Mouse (Mus musculus) erythroblast, adult 5-6 weeks (primary cell): ENCODE results near the gene Wdfy3. TPM values are rescaled to one million over a fixed set of nuclear protein-coding genes. Genes with fewer than 3 reads are reported as not detected.
"Not testable (repeated sequence)": the region's sequence is repeated elsewhere in the genome, so short reads cannot be mapped to it uniquely, and the experiment has no call there.

Experiments
- ATAC-seq: replicated peaks from 2 replicates; pipeline ENCODE4 v1.8.0; 2016; ENCODE audit warnings: moderate number of reproducible peaks, mild to moderate bottlenecking, moderate TSS enrichment, inconsistent platforms; ENCODE audit not compliant: poor library complexity, low FRiP score, severe bottlenecking
- total RNA-seq, 2 experiments: library from RNA; stranded (forward) in 1 of 2; stranded (reverse) in 1 of 2; fragments of 150-400 nt in 1 of 2; fragments of 200-764, 138-1000 nt in 1 of 2; gene quantifications; 2 replicates each; pipeline versions ENCODE4 v1.2.3 to v1.2.4; 2015 to 2017; ENCODE audit warnings: low replicate concordance in 2 of 2

Gene Wdfy3
- total RNA-seq, 2 experiments from 2014 or later = 5.4 to 7.4 TPM

DNA sequence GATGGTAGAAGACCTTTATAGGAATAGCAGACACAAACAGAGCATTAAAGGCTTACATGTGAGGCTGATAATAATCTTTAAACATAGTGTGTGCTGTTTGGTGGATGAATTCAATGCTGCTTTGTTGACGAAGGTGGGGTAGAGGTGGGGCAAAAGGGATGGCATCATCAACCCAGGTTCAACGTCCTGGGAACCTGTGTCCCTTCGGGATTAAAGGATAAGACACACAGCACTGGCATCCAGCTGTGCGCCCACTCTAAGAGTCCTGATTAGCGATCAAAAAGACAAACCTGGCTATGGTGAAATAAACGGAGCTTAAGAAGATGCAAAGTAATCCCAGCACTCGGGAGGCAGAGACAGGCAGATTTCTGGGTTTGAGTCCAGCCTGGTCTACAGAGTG lies 61.0 kb downstream of the Wdfy3 start:
- ATAC-seq = no peak

DNA sequence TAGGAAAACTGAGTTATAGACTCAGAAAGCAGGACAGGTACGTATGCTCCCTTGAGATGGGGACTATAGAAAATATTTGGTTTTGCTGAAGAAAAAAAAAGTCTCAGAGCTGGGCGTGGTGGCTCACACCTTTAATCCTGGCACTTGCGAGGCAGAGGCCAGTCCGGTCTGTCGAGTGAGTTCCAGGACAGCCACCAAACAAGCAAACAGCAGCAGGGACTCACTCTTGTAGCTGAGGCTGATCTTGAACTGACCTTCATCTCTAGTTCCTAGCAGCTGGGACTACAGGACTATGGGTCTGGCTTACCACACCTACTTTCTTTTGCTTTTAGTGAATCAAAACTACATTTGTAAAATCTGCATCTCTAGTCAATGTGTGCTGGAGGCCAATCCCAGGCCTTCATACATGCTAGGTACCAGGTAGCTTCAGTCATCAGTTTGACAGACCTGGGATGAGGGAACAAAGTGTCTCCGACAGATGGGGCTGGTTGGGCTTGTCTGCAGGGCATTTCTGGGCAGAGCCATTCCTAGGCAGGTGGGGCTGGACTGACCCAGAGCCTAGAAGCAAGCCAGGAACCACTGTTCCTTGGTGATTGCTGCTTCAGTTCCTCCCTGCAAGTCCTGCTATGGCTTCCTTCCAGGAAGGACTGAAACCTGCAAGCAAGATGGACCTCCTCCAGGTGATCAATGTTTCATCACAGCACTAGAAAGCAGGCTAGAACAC lies 63.3 kb downstream of the Wdfy3 start:
- no peak for ATAC-seq

DNA sequence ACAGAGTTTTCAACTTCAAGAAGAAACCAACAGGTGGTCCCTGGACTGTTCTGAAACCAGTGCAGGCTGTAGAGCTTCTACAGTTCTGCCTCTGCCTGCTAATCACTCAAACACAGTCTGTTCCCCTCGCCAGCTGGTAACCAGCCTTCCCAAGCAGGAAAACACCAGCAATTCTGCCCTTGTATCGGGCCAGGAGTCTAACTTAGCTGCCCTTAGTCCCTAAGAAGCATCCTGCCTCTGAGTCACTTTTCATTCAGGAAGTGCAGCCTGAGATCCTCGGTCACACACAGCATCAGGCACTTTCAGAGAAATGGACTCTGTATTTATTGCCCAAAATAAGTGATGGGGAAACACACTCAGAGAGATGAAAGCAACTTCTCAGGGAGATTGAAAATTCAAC lies 66.3 kb downstream of the Wdfy3 start:
- no peak for ATAC-seq

DNA sequence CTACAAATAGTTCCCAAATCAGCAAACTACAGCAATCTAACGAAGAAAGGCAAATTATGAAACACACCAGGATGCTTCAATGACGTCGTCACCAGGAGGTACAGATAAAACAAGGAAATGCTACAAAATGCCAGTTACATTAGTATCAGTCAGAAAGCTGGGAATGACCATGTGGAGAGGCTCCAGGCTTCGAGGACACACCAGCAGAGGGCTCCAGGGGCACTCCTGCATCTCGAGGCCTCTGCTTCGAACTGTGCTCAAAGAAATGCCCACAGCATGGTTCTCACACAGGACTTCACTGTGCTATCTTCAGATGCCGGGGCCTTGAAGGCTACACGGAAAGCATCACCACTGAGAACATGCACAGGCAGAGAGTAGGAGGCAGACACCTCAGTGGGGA lies 68.7 kb downstream of the Wdfy3 start:
- no peak for ATAC-seq

DNA sequence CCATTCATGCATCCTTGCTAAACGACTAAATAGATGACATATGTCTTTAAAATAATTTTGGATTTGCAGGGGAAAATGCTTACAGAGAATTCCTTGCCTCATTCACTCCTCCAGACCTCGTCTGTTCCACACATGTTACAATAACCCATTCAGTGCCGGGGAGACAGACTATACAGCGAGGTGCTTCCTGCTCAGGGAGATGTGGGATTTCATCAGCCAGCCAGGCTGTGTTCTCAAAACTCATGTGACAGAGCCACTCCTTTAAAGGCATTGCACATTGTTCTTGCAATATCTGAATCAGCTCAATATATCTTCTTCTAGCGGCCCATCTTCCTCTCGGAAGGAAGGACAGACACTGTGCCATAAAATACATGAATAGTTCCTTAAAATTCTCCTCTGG lies 70.8 kb downstream of the Wdfy3 start:
- no peak for ATAC-seq

DNA sequence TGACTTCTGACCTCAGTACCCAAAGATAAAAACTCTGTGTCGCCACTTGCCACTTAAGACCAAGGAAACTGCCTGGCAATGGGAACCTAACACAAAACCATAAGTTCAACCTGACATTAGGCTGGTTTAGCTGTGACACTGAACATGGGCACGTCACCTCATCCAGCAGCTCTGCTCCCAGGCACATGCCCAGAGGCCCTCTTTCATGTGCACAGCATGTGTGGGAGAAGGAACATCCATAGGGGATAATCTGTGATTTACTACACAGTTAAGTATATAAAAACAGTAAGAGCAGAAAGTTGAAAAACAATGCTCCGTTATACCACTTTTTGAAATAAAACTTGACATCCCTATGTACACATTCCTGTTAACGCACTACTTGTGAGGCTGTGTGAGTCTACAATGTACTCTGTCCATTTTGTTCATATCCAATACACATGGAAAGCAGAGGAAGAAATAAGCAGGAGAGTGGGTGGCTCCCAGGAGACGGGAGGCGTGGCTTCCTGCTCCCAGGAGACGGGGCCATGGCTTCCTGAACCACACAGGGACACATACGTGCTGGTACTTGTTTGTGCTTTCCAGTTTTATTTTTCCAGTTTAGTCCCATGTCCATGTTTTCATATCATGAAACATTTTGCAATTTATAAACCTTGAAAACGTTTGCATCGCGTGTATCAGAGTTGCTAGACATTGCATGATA lies 73.5 kb downstream of the Wdfy3 start:
- no peak for ATAC-seq

DNA sequence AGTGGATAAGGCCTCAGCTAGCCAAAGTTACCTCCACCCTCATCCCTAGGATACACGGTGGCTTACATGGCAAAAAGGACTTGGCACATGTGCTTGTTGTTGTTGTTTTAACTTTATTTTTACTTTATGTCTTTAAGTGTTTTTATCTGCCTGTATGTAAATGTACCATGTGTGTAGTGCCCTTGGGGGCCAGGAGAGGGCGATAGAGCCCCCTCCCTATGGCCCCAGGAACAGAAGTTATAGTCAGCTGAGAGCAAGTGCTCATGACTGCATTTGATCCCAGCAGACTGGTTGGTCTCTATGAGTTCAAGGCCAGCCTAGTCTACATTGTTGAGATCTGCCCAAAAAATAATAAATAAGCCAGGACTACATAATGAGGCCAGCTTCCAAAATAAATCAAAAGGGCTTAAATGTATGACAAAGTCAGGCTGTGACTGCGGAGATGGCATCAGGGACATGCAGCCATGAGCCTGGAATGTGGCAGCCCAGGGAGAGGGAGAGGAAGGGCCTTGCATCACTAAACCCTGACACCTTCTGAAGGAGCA lies 74.2 kb downstream of the Wdfy3 start:
- peak; percentile 65; the same call in 1 of the 2 replicates for ATAC-seq

DNA sequence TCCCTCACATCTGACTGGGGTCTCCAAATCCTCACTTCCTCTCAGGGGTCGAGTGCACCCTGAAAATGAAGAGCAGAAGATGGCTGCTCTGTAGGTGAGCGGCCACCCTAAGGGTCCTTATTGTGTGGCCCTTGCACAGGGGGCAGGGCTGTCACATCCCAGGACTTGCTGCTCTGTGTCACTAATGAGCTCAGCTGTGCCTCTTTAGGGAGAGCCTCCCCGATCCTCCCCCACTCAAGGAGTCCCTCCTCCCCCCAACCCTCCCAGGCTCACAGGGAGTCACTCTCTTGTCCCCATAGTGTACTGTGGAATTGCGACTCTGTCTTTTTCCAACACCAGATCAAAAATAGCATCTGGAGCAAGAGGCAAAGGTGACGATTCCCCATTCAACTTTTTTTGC lies 75.7 kb downstream of the Wdfy3 start:
- ATAC-seq = no peak

DNA sequence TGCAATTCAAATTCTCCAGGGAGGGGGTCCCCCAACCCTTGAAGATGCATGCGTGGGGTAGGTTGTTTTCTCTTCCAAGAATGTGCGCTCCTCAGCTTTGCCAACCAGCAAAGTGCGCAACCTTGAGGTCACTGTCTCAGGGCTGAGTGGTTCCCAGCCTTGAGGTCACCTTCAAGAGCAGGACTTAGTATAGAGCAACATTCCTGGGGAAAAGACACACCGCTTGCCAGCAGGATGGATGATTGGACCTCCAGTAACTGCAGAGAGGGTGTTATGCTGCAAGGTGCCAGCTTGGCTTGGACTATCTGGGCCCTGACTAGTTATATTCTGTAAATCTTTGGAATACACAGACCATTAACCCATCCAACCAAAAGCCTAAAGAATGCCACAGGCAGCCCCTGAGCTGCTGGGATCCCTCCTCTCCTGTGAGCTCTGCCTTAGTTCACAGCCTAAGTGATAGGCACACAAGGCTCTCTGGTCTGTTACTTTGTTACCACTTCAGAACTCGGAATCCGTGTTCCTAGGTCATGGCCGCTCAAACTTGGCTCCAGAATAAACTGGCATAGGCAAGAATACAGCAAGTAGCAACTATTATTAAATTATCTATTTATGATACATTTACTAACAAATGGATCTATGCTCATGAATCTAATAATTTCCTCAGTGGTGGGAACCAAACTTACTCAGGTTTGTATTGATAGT lies 76.6 kb downstream of the Wdfy3 start:
- ATAC-seq = no peak

DNA sequence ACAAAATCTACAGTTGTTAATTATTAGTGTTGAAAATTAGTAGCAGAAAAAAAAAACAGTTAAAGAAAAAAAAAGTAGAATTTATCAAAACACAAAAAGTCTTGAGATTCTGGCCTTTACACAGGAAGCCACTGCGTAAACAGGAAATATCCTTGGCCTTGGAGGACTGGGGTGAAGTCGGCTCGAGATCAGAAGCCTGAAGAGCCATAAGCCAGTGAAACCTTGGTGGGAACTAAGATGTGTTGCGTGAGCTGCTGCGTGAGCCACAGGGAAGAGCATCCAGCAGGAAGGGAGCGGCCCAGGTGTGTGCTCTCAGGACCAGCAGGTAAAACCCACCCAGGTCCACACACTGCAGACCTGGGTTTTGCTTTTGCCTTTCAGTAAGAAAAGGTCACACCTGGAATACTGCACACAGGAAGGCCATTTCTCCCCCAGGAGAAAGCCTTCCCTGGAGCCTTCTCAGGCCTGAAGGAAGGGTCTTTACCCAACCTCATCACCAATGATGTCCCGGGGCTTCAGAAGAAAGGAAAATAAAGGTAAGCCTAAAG lies 79.3 kb downstream of the Wdfy3 start:
- ATAC-seq = no peak

DNA sequence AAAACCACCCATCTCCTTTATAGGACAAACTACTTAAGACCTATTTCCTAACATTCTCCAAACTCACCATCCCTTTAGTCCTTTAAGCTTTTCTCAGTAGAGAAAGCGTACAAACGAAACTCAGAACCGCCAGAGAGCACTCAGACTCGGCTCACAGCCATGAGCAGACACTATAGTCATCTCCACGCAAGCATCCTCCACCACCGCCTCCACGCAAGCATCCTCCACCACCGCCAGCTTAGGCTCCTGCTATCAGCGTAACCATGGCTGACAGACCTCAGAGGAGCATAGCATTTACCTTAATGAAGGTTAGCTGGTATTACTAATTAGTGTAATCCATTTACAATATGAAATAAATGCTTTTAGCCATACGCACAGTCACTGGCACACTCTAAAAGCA lies 81.2 kb downstream of the Wdfy3 start:
- no peak for ATAC-seq

DNA sequence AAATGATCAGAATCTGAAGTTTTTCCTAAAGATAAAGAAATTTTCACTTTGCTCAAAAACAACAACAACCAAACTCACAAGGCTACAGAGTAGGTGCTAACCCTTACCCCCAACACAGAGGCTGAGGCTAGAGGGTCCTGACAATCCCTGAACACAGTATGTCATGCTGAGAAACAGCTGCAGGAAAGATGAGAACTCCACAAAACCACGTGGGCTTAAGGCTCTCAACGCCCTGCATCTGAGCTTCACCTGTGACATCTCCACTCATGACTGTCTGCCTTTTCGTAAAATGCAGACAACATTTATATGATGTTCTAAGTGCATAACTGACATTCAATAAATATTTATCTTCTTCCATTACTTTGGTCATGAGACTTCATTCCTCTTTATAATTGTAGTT lies 83.0 kb downstream of the Wdfy3 start:
- no peak for ATAC-seq

DNA sequence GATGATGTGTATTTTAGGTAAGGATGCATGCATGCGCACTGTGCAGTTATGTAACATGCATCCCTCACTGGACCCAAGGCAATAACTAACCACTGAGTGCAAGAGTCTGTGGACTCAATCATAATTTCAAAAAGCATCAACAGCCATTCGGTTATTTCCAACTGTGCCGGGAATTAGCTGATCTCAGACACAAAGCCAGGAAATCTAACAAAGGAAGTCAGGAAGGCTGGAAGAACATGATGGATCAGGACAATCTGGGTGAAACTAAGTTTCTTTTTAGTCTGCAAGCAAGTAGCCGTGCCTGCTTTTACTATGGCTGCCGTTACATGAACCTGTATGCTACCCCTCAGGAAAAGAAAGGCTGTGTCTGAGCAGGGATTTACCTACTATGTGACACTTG lies 87.5 kb downstream of the Wdfy3 start:
- ATAC-seq = no peak

DNA sequence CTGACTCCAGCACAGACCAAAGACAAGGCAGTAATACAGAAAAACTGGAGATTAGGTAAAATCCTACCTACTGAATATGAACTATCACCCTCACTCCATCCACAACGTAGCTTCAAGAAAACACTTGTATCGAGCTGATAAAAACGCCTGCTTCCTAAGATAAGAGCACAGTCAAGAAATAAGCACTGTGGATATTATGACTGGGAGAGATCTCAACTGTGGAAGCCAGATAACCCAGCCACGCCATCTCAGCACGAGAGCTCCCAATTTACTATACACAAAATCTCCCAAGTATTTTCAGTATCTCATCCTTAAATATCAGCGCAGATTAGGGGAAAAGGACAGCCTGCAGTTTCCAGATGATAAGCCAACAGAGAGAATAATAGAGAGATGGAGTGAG lies 90.1 kb downstream of the Wdfy3 start:
- peak; percentile 74 for ATAC-seq

DNA sequence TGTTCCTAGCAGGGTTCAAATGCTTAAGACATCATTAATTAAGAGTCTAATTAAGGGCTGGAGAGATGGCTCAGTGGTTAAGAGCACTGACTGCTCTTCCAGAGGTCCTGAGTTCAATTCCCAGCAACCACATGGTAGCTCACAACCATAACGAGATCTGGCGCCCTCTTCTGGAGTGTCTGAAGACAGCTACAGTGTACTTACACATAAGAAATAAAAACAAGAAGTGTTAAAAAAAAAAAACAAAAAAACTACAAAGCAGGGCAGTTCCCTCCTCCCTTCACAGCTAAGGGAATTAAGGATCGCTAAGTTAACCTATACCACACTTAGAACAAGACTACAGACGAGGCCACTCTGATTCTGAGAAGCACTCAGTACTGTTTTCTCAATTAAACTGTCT lies 97.1 kb downstream of the Wdfy3 start:
- ATAC-seq = not testable (repeated sequence)

DNA sequence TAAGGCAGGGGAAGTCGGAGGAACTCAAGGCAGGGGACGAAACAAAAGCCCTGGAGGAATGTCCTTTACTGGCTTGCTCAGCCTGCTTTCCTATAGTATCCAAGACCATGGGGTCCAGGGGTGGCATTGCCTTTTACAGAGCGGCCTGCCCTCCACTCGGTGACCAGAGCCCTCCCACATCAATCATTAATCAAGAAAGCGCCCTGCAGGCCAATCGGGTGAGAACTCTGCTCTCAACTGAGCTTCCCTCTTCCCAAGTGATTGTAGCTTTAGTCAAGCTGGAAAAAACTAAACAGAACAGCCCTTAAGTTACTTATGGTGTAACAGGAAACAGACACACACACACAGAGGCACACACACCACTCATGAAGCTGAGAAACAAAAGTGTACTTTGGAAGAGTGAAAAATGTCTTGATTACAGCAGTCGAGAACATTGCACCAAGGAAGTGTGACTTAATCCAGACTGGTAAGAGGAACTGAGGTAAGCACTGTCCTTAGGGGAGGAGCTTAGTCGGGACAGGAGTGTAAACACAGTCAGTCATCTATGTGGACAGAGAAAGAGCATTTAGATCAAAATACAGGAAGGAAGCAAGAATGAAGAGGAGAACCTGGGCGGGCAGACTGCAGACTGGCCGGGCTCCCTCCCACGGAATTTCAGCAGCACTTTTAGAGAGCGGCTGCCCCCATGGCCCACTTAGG lies 101.4 kb downstream of the Wdfy3 start:
- ATAC-seq = no peak

DNA sequence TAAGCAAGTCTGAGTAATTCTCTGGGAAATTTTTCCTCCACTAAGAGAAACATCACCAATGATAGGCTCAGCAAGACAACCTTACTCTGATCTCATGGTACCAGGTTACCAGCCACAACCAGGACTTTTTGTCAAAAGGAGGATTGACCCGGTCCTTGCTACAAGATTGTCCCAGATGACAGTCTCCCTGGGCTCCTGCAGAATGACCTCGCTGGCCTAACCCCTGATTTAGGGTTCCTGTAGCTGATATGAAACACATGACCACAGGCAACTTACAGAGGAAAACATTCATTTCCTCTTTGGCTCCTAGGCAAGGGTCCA lies 101.9 kb downstream of the Wdfy3 start:
- no peak for ATAC-seq

DNA sequence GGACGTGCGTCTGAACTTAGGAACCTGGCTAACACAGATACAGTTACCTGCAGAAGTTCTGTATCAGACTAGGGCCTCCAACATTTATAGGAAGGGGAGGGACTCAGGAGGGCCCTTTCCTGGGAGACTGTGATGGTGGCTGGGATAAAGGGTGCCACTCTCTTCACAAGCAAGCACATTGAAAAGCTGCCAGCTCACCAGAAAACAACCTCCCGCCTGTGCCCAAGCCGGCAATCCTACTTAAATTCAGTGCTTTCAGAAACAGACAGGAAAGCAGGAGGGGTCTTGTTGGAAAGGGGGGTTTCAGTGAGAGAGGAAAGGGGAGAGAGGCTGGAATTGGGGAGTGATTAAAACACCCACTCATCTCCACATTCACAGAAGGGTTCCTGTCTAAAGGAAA lies 106.9 kb downstream of the Wdfy3 start:
- ATAC-seq = no peak

DNA sequence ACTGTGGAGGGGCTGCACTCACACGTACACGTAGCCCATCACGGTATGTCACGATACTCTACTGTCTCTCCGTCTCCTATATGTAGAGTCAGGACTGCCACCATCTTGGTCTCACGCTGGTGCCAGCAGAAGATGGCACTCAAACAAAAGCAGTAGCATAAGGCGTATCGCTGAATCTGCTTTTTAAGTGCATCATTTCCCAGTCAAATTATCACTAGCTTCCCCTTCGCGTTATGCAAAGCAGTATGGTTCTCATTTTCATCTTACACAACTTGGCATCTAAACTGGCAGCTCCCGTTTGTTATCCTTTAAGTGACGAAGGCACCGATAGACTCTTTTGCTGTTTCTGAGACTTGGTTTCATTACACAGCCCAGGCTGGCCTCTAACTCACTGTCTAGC lies 110.4 kb downstream of the Wdfy3 start:
- no peak for ATAC-seq

DNA sequence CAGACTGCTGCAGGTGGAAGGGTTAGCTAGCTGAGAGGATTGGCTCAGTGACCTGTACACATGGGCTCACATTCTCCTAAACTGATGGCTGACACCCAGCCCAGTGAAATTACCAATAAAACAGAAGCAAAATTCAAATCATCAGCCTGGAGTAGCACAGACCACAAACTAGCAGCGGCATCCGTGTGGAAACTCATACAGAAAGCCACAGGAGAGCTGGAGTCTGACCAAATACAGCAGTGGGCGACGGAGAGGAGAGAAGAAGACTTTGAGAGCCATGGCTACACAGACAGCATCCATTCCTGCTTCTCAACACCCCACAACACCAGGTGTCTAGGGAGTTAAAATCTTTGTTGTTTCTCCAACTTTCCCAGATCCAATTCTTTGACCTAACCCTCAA lies 110.8 kb downstream of the Wdfy3 start:
- ATAC-seq = no peak
